Mouse (Mus musculus) E14TG2a.4 (cell line): ENCODE results near the gene Cyp4x1.

Experiments
- CTCF ChIP-seq: conservative IDR thresholded peaks from 2 replicates; pipeline ENCODE4 v1.5.1; 2014; ENCODE audit warnings: low read length
- NANOG ChIP-seq: IDR thresholded peaks from 2 replicates; pipeline ENCODE4 v1.6.1; 2014; ENCODE audit warnings: borderline replicate concordance, low read length, mixed read lengths

DNA sequence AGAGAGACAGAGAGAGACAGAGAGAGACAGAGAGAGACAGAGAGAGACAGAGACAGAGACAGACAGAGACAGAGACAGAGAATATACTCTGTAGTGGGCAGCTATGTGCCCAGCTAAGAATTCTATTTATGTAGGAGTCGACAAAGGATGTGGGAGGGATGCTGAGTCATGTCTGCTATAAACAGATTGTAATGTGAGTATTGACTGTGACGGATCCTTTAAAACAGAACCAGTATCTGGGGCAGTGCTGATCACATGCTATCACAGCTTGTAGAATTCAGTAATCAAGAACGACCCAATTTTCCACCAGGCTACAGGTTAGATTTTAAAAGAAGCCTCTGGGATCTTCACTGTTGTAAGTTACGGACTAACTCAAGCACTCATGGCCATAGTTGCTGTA is 30.6 kb downstream of the Cyp4x1 start:
- TF ChIP-seq CTCF: no peak
- TF ChIP-seq NANOG: no peak
